Mouse (Mus musculus) myocyte (in vitro differentiated cells): ENCODE results near the gene Plxna1.

ENCODE experiments used
- CEBPB ChIP-seq: IDR thresholded peaks from 2 replicates; pipeline ENCODE4 v1.6.1; 2011; ENCODE audit warnings: mild to moderate bottlenecking, moderate library complexity; ENCODE audit not compliant: poor library complexity, insufficient read depth, severe bottlenecking
- E2F4 ChIP-seq: IDR thresholded peaks from one replicate; pipeline ENCODE4 v1.6.1; 2011; ENCODE audit warnings: mild to moderate bottlenecking, control low read depth, moderate library complexity; ENCODE audit not compliant: insufficient read depth
- MAX ChIP-seq: IDR thresholded peaks from one replicate; pipeline ENCODE4 v1.6.1; 2011; ENCODE audit warnings: low read depth, mild to moderate bottlenecking, control low read depth
- MYOD1 ChIP-seq, 3 experiments: IDR thresholded peaks; one replicate each; pipeline ENCODE4 v1.6.1; 2011; ENCODE audit warnings: control low read depth in 2 of 3, low read depth in 2 of 3, mild to moderate bottlenecking in 2 of 3, moderate library complexity in 1 of 3; ENCODE audit not compliant: insufficient read length in 2 of 3, control insufficient read depth in 1 of 3
- MYOG ChIP-seq, 3 experiments: IDR thresholded peaks; one replicate each; pipeline ENCODE4 v1.6.1; 2011; ENCODE audit warnings: control low read depth in 2 of 3, low read depth in 2 of 3, mild to moderate bottlenecking in 2 of 3; ENCODE audit not compliant: insufficient read length in 2 of 3, control insufficient read depth in 1 of 3, insufficient read depth in 1 of 3
- POLR2A ChIP-seq: IDR thresholded peaks from one replicate; pipeline ENCODE4 v1.6.1; 2011; ENCODE audit warnings: low read depth, mild to moderate bottlenecking, control low read depth, moderate library complexity; ENCODE audit not compliant: insufficient read length
- POLR2AphosphoS2 ChIP-seq: IDR thresholded peaks from one replicate; pipeline ENCODE4 v1.6.1; 2011; ENCODE audit warnings: low read depth, control low read depth; ENCODE audit not compliant: insufficient read length
- SRF ChIP-seq: IDR thresholded peaks from one replicate; pipeline ENCODE4 v1.6.1; 2011; ENCODE audit warnings: low read depth; ENCODE audit not compliant: control insufficient read depth, insufficient read length
- USF1 ChIP-seq: IDR thresholded peaks from one replicate; pipeline ENCODE4 v1.6.1; 2011; ENCODE audit warnings: low read depth, mild to moderate bottlenecking, control low read depth, moderate library complexity

- TF ChIP-seq MAX: no peak
- no peak for TF ChIP-seq POLR2AphosphoS2
- no peak for TF ChIP-seq MYOG (IDR thresholded peaks at IDR 0.05; ENCODE audit: control insufficient read depth in 1 of 3, insufficient read depth in 1 of 3, insufficient read length in 2 of 3, low read depth in 2 of 3)
- no peak for TF ChIP-seq E2F4
- no peak for TF ChIP-seq USF1
- TF ChIP-seq POLR2A: no peak
- TF ChIP-seq MYOD1 (IDR thresholded peaks at IDR 0.05; ENCODE audit: control insufficient read depth in 1 of 3, insufficient read length in 2 of 3, low read depth in 2 of 3): no peak
- TF ChIP-seq SRF: no peak
- no peak for TF ChIP-seq CEBPB
Measured at GRCm38 (mm10) chr6:89363107-89363451, 659 bp upstream of the Plxna1 start.
